Mouse (Mus musculus) spleen, postnatal 10 days (tissue): ENCODE data around the gene Muc2.
"Not testable (repeated sequence)": the region's sequence is repeated elsewhere in the genome, so short reads cannot be mapped to it uniquely, and the experiment has no call there.

ENCODE experiments used
- DNase-seq, 2 experiments: peaks; one replicate each; pipeline ENCODE4 v3.0.0; 2021 to 2022; ENCODE audit warnings: low spot score in 2 of 2

The Muc2 gene

GRCm38 (mm10) chr7:141690040-141690439 is at the start of gene Muc2:
TSS of gene Muc2 (plus strand) at chr7:141690340.
- no peak for DNase-seq

- no peak for DNase-seq
Measured at GRCm38 (mm10) chr7:141642375-141642774, 47.8 kb upstream of the Muc2 start.

- peak in 1 of 2 experiments; percentile 65 for DNase-seq
Measured at GRCm38 (mm10) chr7:141643160-141643559, 47.0 kb upstream of the Muc2 start.

GRCm38 (mm10) chr7:141647083-141647482 is 43.1 kb upstream of the Muc2 start:
- no peak for DNase-seq

- DNase-seq = no peak
Measured at GRCm38 (mm10) chr7:141647815-141648214, 42.3 kb upstream of the Muc2 start.

- DNase-seq = peak in 1 of 2 experiments; percentile 47
Measured at GRCm38 (mm10) chr7:141652191-141652590, 37.9 kb upstream of the Muc2 start.

- no peak for DNase-seq
Measured at GRCm38 (mm10) chr7:141660346-141660745, 29.8 kb upstream of the Muc2 start.

GRCm38 (mm10) chr7:141661481-141661880 is 28.7 kb upstream of the Muc2 start:
- no peak for DNase-seq

GRCm38 (mm10) chr7:141662223-141662622 is 27.9 kb upstream of the Muc2 start:
- no peak for DNase-seq

GRCm38 (mm10) chr7:141666190-141666589 is 23.9 kb upstream of the Muc2 start:
- DNase-seq = peak in 1 of 2 experiments; percentile 74

GRCm38 (mm10) chr7:141669097-141669496 is 21.0 kb upstream of the Muc2 start:
- DNase-seq = not testable (repeated sequence)

GRCm38 (mm10) chr7:141670999-141671398 is 19.1 kb upstream of the Muc2 start:
- DNase-seq = peak; percentile 58 to 79

GRCm38 (mm10) chr7:141671626-141672291 is 18.4 kb upstream of the Muc2 start:
- DNase-seq = peak in 1 of 2 experiments; percentile 41

- DNase-seq = no peak
Measured at GRCm38 (mm10) chr7:141678922-141679321, 11.2 kb upstream of the Muc2 start.

GRCm38 (mm10) chr7:141687330-141687729 is 2.8 kb upstream of the Muc2 start:
- DNase-seq = no peak

- peak in 1 of 2 experiments; percentile 32 for DNase-seq
Measured at GRCm38 (mm10) chr7:141693591-141694273, 3.6 kb downstream of the Muc2 start.

- DNase-seq = no peak
Measured at GRCm38 (mm10) chr7:141694274-141694639, 4.1 kb downstream of the Muc2 start.

GRCm38 (mm10) chr7:141696538-141696937 is 6.4 kb downstream of the Muc2 start:
- DNase-seq = no peak

GRCm38 (mm10) chr7:141699556-141700220 is 9.5 kb downstream of the Muc2 start:
- no peak for DNase-seq

- DNase-seq = no peak
Measured at GRCm38 (mm10) chr7:141747451-141748100, 57.4 kb downstream of the Muc2 start.

GRCm38 (mm10) chr7:141752513-141752912 is 62.4 kb downstream of the Muc2 start:
- no peak for DNase-seq

GRCm38 (mm10) chr7:141755831-141756230 is 65.7 kb downstream of the Muc2 start:
- DNase-seq = peak; percentile 73 to 84
